Mouse (Mus musculus): Measurements from ENCODE around the gene Pnpla1.

- TF ChIP-seq POLR2A (IDR thresholded peaks at IDR 0.05; ENCODE audit: low read depth, low read length) (no peak), CTCF (IDR thresholded peaks at IDR 0.05; ENCODE audit: borderline replicate concordance, insufficient read depth, low read length) (no peak)
Measured at GRCm38 (mm10) chr17:28829120-28829519, 29.1 kb upstream of the Pnpla1 start.

Measured in embryonic fibroblast, embryonic 13.5 days (primary cell).